Mouse (Mus musculus): ENCODE measurements around the gene Sema4g.

DNA sequence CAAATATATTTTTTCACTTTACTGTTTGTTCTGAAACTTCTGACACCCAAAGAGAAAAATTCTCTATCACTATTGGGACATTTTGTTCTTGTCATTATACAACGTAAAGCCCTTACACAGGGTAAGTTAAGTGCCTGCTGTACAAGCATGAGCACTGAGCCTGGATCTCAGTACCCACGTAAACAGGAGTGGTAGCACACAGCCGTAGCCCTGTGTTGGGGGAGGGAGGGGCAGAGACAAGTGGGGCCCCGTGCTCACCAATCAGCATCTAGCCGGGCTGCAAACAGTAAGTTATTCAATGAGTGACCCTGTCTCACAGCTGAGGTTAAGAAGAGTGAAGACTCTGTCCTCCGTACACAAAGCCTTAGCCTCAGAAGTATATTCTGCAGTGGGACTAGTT lies 12.3 kb upstream of the Sema4g start:
- TF ChIP-seq CTCF (IDR thresholded peaks at IDR 0.05; ENCODE audit: control insufficient read depth, insufficient read depth, insufficient replicate concordance, low read depth, low read length) (no peak), POLR2A (IDR thresholded peaks at IDR 0.05; ENCODE audit: control insufficient read depth, low read depth, low read length) (no peak)
